Mouse (Mus musculus) stomach, postnatal 0 days (tissue): ENCODE data around the gene Capn2. TPM values are rescaled to one million over a fixed set of nuclear protein-coding genes. Genes with fewer than 3 reads are reported as not detected.

Experiments used
- ATAC-seq: fragments of 200-750 bp; cut with Nextera tagmentation; 2 replicates; pipeline ENCODE4 v1.8.0; 2017; ENCODE audit not compliant: low FRiP score, low TSS enrichment
- DNase-seq: peaks from one replicate; pipeline ENCODE4 v3.0.0-alpha.2; 2016; ENCODE audit warnings: low spot score
- H3K27ac ChIP-seq: fragments of 300-500 bp; sonication (generic); replicated peaks from 2 replicates; pipeline ENCODE4 v1.5.1; 2014; ENCODE audit warnings: mild to moderate bottlenecking, control low read depth
- H3K27me3 ChIP-seq: fragments of 300-500 bp; sonication (generic); 2 replicates; pipeline ENCODE4 v1.6.1; 2014; ENCODE audit warnings: low read length; ENCODE audit not compliant: control insufficient read depth, insufficient read depth
- H3K36me3 ChIP-seq: fragments of 300-500 bp; sonication (generic); 2 replicates; pipeline ENCODE4 v1.6.1; 2014; ENCODE audit warnings: low read length, mixed read lengths; ENCODE audit not compliant: control insufficient read depth, insufficient read depth
- H3K4me1 ChIP-seq: fragments of 300-500 bp; sonication (generic); replicated peaks from 2 replicates; pipeline ENCODE4 v1.6.1; 2014; ENCODE audit warnings: antibody characterized with exemption; ENCODE audit not compliant: control insufficient read depth, insufficient read depth
- H3K4me2 ChIP-seq: fragments of 300-500 bp; sonication (generic); replicated peaks from 2 replicates; pipeline ENCODE4 v1.6.1; 2014; ENCODE audit warnings: low read depth, mild to moderate bottlenecking, control low read depth, moderate library complexity
- H3K4me3 ChIP-seq: fragments of 300-500 bp; sonication (generic); 2 replicates; pipeline ENCODE4 v1.5.1; 2014; ENCODE audit warnings: low read depth, low read length, control low read depth
- H3K9ac ChIP-seq: fragments of 300-500 bp; sonication (generic); 2 replicates; pipeline ENCODE4 v1.6.1; 2014; ENCODE audit warnings: mild to moderate bottlenecking, low read length, control low read depth, mixed read lengths
- H3K9me3 ChIP-seq: fragments of 300-500 bp; sonication (generic); 2 replicates; pipeline ENCODE4 v1.6.1; 2016; ENCODE audit warnings: low read length; ENCODE audit not compliant: control insufficient read depth
- CTCF ChIP-seq: IDR thresholded peaks from 2 replicates; pipeline ENCODE4 v1.5.1; 2016; ENCODE audit warnings: antibody characterized with exemption, low read depth, mild to moderate bottlenecking, moderate library complexity
- EP300 ChIP-seq: optimal IDR thresholded peaks from 2 replicates; pipeline ENCODE3; 2016; ENCODE audit warnings: antibody characterized with exemption
- WGBS: fragments of 180-500 bp; shearing (Covaris S2); extraction: QIAGEN DNeasy Blood & Tissue Kit; methylation state at CpG from one replicate; pipeline ENCODE4 v1.1.7; 2014; 5-methylcytosine and 5-hydroxymethylcytosine counted together
- polyA plus RNA-seq: library from polyadenylated mRNA; unstranded; fragments of >200 nt; fragmentation: Nextera tagmentation; extraction: Ambion mirVana; gene quantifications from 2 replicates; pipeline ENCODE4 v1.2.1, GENCODE M21; 2015

The Capn2 gene
- polyA plus RNA-seq, 1 experiment from 2014 or later, result 55.6 TPM

GRCm38 (mm10) chr1:182483910-182484274 lies 33.5 kb downstream of the Capn2 start:
- Histone ChIP-seq H3K36me3 (peaks cover 36% of the 10 kb centered on the region), H3K27ac (no peak overlapping the region), H3K4me3 (no peak overlapping the region), H3K9me3 (no peaks in the 10 kb centered on the region), H3K4me2 (no peak overlapping the region), H3K27me3 (no peaks in the 10 kb centered on the region), H3K9ac (no peak overlapping the region), H3K4me1 (no peaks in the 10 kb centered on the region)
- ATAC-seq (no peak), DNase-seq (no peak)
- 83% methylated on average over 12 of the region's 12 CpGs for whole genome bisulfite sequencing
- TF ChIP-seq CTCF, result no peak

DNA sequence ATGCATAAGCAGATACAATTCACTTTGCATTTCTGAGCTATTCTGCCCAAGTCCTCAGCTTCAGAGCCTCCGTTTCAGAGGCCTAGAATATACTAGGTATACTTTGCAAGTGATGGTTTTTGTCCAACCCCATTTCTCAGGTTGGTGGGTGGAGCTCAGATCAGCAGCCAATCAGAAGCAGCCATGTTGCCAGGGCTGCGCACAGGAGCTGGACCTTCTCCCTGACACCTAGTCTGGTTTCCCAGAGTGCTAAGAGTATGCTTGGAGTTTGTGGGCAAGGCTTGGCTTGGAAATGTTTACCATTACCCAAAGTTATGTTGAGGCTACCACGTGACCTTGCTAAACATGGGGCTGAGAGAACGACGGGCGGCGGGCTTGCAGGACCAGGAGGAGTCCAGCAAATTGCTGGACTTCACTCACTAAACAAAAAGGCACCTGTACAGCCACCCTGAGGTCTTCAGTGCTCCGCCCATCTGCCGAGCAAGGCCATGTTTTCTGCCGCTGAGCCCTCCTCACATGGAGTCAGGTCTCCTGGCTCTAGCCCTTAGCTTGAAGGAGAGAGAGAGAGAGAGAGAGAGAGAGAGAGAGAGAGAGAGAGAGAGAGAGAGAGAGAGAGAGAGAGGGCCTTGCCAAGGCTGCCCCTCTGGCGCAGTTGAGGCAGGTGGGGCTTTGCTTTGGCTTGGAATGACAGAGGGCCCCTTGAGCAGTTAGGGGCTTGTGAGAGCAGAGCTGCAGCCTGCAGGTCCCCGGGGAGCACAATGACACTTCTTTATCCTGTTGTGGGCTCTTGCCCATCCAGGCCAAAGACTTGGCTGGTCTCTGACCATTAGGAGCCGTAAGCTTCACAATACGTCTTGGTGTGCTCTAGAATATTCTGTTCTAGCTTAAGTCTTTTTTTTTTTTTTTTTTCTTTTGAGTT lies 34.2 kb downstream of the Capn2 start:
- 84% methylated on average over 14 of the region's 14 CpGs for WGBS
- no peak overlapping the region for H3K27ac ChIP-seq
- no peaks in the 10 kb centered on the region for H3K9me3 ChIP-seq
- DNase-seq (no peak), ATAC-seq (no peak)
- H3K4me1 ChIP-seq, result no peaks in the 10 kb centered on the region
- no peak overlapping the region for H3K4me2 ChIP-seq
- peaks cover 34% of the 10 kb centered on the region for H3K36me3 ChIP-seq
- TF ChIP-seq EP300 (no peak), CTCF (no peak)
- H3K9ac ChIP-seq, result no peak overlapping the region
- H3K4me3 ChIP-seq, result no peak overlapping the region
- no peaks in the 10 kb centered on the region for H3K27me3 ChIP-seq

DNA sequence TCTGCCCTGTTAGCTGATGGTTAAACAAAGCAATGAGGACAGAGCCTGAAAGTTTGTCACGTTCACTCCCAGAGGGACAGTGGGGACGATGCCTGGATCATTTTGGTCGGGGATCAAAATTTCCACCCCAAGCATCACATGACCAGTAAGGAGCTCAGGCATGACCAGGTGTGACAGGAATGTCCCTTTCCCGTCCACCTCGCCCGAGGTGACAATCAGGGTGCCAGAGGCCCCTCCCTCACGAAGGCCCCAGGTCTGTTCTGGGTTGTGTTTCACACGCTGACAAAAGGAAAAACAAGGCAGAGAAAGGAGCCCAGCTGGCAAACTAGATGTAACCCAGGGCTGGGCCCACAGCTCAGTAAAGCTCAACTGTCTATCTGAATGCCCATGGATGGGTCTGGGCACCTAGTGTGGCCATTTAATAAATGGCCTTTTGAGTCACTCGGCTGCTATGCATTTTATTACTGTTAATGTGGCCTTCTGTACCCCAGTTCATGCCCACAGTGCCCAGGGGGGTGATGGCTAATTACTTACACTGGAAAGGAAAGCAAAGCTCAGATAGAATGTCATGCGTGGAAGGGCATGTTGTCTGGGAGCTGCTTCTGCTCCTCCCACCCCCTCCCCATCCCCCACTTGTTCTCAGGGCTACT lies 35.6 kb downstream of the Capn2 start:
- H3K9me3 ChIP-seq, result no peaks in the 10 kb centered on the region
- no peak overlapping the region for H3K27ac ChIP-seq
- no peak overlapping the region for H3K4me3 ChIP-seq
- DNase-seq, result no peak
- no peak overlapping the region for H3K9ac ChIP-seq
- no peak for ATAC-seq
- 83% methylated on average over 10 of the region's 10 CpGs for WGBS
- peaks cover 37% of the 10 kb centered on the region for H3K36me3 ChIP-seq
- H3K4me1 ChIP-seq, result no peaks in the 10 kb centered on the region
- no peak overlapping the region for H3K4me2 ChIP-seq
- TF ChIP-seq EP300 (no peak), CTCF (no peak)
- H3K27me3 ChIP-seq, result no peaks in the 10 kb centered on the region

DNA sequence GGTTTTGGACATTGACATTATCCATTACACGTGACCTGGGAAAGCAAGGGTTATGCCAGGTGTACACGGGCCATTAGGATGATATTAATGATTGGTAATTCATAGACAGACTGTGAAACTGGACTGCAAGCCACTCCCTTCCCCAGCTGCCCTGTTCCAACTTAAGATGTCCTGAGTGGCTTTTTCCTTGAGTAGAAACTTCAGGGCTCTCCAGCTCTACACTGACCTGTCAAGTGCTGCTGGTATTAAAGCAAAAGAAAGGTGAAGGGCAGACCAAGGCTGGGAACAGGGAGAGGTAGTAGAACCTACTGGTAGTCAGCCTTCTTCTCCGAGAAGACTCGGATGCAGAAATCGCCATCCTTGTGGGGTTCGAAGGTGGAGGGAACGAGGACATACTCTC lies 36.3 kb downstream of the Capn2 start:
- no peak for ATAC-seq
- TF ChIP-seq EP300 (no peak), CTCF (no peak)
- WGBS, result 93% methylated on average over 7 of the region's 7 CpGs
- Histone ChIP-seq H3K27me3 (no peaks in the 10 kb centered on the region), H3K4me2 (no peak overlapping the region), H3K4me3 (no peak overlapping the region), H3K9me3 (no peaks in the 10 kb centered on the region), H3K9ac (no peak overlapping the region), H3K36me3 (peaks cover 34% of the 10 kb centered on the region), H3K27ac (no peak overlapping the region), H3K4me1 (no peaks in the 10 kb centered on the region)
- DNase-seq, result no peak

DNA sequence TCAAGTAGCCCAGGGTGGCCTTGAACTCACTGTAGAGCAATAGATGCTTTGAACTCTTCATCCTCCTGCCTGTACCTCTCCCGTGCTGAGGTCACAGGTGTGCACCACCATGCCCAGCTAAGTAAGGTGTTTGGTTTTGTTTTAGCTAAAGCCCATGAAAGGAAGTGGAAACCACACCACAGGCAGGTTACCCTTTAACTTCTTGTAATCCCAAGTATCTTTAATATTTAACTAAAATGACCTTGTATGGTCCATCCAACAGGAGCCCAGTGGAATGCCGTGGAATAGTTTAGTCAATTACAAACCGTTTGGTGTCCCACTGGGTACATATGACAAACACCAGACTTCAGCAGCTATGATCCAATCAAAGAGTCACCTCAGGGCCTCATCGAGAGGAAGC lies 38.5 kb downstream of the Capn2 start:
- Histone ChIP-seq H3K4me1 (no peaks in the 10 kb centered on the region), H3K36me3 (peaks cover 32% of the 10 kb centered on the region), H3K27me3 (no peaks in the 10 kb centered on the region), H3K4me3 (no peak overlapping the region), H3K9ac (no peak overlapping the region), H3K9me3 (no peaks in the 10 kb centered on the region), H3K27ac (no peak overlapping the region), H3K4me2 (no peak overlapping the region)
- TF ChIP-seq EP300, result no peak
- DNase-seq (no peak), ATAC-seq (no peak)
- 63% methylated on average over 4 of the region's 4 CpGs for WGBS

GRCm38 (mm10) chr1:182475005-182475796 lies 42.2 kb downstream of the Capn2 start:
- Histone ChIP-seq H3K4me3 (no peak overlapping the region), H3K9ac (no peak overlapping the region), H3K27me3 (no peaks in the 10 kb centered on the region), H3K4me1 (no peaks in the 10 kb centered on the region), H3K36me3 (peaks cover 39% of the 10 kb centered on the region), H3K9me3 (no peaks in the 10 kb centered on the region), H3K27ac (no peak overlapping the region), H3K4me2 (no peak overlapping the region)
- DNase-seq (no peak), ATAC-seq (no peak)
- TF ChIP-seq CTCF (peak; percentile 60), EP300 (no peak)
- WGBS, result 80% methylated on average over 5 of the region's 5 CpGs
